9 mouse cellular contexts compared by ENCODE assay signal in genomic region chr10:24591136-24591535, GRCm38 (mm10). TPM values are rescaled to one million over a fixed set of nuclear protein-coding genes. Genes with fewer than 3 reads are reported as not detected.
DNase-seq lines count a peak whose midpoint lies in the region; ATAC-seq and TF ChIP-seq lines count a peak whose summit lies in the region.
"Had no signal": no experiment of that assay in that cellular context is flagged by ENCODE, and none has a peak within 500 bp of the region (broad histone marks: within the 10 kb centered on the region; RNA-seq: fewer than 3 reads in every experiment).

No protein-coding gene starts in this region.

- no peak overlapping the region for H3K4me2 ChIP-seq in forebrain, embryonic 12.5 days
- no peak overlapping the region for H3K4me2 ChIP-seq in midbrain, embryonic 11.5 days
- H3K4me2 ChIP-seq: lung, embryonic 15.5 days had no signal

- no peak for TF ChIP-seq POLR2A in small intestine, adult 2 months (IDR thresholded peaks at IDR 0.05; ENCODE audit: low read depth, low read length)

- H3K36me3 ChIP-seq in forebrain, embryonic 12.5 days (replicated peaks), result no peaks in the 10 kb centered on the region
- no peaks in the 10 kb centered on the region for H3K36me3 ChIP-seq in midbrain, embryonic 11.5 days (ENCODE audit: control insufficient read depth, insufficient read depth, low read length)
- no peaks in the 10 kb centered on the region for H3K36me3 ChIP-seq in small intestine, adult 2 months (ENCODE audit: control insufficient read depth, insufficient read depth, low read length)
- H3K36me3 ChIP-seq: lung, embryonic 15.5 days had no signal

- H3K4me1 ChIP-seq in forebrain, embryonic 12.5 days, result peaks cover 17% of the 10 kb centered on the region
- H3K4me1 ChIP-seq in midbrain, embryonic 11.5 days (ENCODE audit: control insufficient read depth, insufficient read depth, low read length), result peaks cover 4% of the 10 kb centered on the region
- peaks cover 3% of the 10 kb centered on the region for H3K4me1 ChIP-seq in small intestine, adult 2 months (ENCODE audit: control insufficient read depth, insufficient read depth, insufficient read length, low read length)

- no peak overlapping the region for H3K9ac ChIP-seq in forebrain, embryonic 12.5 days
- H3K9ac ChIP-seq in midbrain, embryonic 11.5 days (ENCODE audit: low read length), result no peak overlapping the region
- H3K9ac ChIP-seq: lung, embryonic 15.5 days had no signal

- no peak overlapping the region for H3K4me3 ChIP-seq in forebrain, embryonic 12.5 days (replicated peaks)
- no peak overlapping the region for H3K4me3 ChIP-seq in midbrain, embryonic 11.5 days (ENCODE audit: low read depth, low read length)
- no peak overlapping the region for H3K4me3 ChIP-seq in small intestine, adult 2 months (ENCODE audit: low read depth, low read length)
- H3K4me3 ChIP-seq: lung, embryonic 15.5 days had no signal

- H3K9me3 ChIP-seq in forebrain, embryonic 12.5 days, result no peaks in the 10 kb centered on the region
- no peaks in the 10 kb centered on the region for H3K9me3 ChIP-seq in midbrain, embryonic 11.5 days (ENCODE audit: control insufficient read depth, low read length)
- H3K9me3 ChIP-seq: lung, embryonic 15.5 days had no signal

- peak; percentile 36 for DNase-seq in MEL-GATA-1-ER (ENCODE audit: extremely low read depth, low read depth)
- peak; percentile 66 for DNase-seq in c-Kit-positive CD71-negative TER-119-negative erythroid progenitor cells, embryonic 14.5 days (ENCODE audit: low read depth)
- peak; percentile 60 for DNase-seq in heart, postnatal 25 days (ENCODE audit: low spot score)
- peak; percentile 59 to 75 for DNase-seq in layer of hippocampus, postnatal 36 days
- DNase-seq in midbrain, embryonic 11.5 days (ENCODE audit: low spot score, missing footprints), result peak; percentile 96

- H3K27me3 ChIP-seq in forebrain, embryonic 12.5 days, result peaks cover 5% of the 10 kb centered on the region; the same call in 1 of the 2 replicates
- no peaks in the 10 kb centered on the region for H3K27me3 ChIP-seq in midbrain, embryonic 11.5 days (ENCODE audit: control insufficient read depth, insufficient read depth, low read length)
- no peaks in the 10 kb centered on the region for H3K27me3 ChIP-seq in small intestine, adult 2 months (ENCODE audit: control insufficient read depth, insufficient read depth, low read length)
- H3K27me3 ChIP-seq: lung, embryonic 15.5 days had no signal

- no peak overlapping the region for H3K27ac ChIP-seq in forebrain, embryonic 12.5 days
- no peak overlapping the region for H3K27ac ChIP-seq in midbrain, embryonic 11.5 days (ENCODE audit: low read depth, low read length)
- no peak overlapping the region for H3K27ac ChIP-seq in small intestine, adult 2 months (ENCODE audit: insufficient read depth, low read depth, low read length)

- intact Hi-C loops in heart, postnatal 25 days (cut with DNase I), result loop anchor here (1.0 kb wide), 1 partner anchor 181 kb away; no protein-coding TSS in a partner anchor

- WGBS in forebrain, embryonic 12.5 days, result 11% methylated on average over 4 of the region's 4 CpGs
- WGBS in midbrain, embryonic 11.5 days, result 15% methylated on average over 4 of the region's 4 CpGs
- 30% methylated on average over 4 of the region's 4 CpGs for WGBS in small intestine, adult 2 months

- peak; percentile 77; the same call in 1 of the 2 replicates for TF ChIP-seq CTCF in small intestine, adult 2 months (IDR thresholded peaks at IDR 0.05; ENCODE audit: extremely low read depth, insufficient read length, insufficient replicate concordance, low read depth, low read length)

- ATAC-seq in forebrain, embryonic 12.5 days (ENCODE audit: low FRiP score), result peak; percentile 66; the same call in 1 of the 2 replicates
- ATAC-seq in midbrain, embryonic 11.5 days (ENCODE audit: low FRiP score), result 0 out of 2 replicates have a peak, but pooled peaks have one; percentile 35
- ATAC-seq in erythroblast, adult 5-6 weeks (replicated peaks; ENCODE audit: low FRiP score, poor library complexity, severe bottlenecking), result no peak

RNA-seq across cellular contexts. Expression of gene Ccn2, which starts 4.1 kb away (rescaled TPM):
- 5.0 and 7.7 TPM in 2 replicates for polyA plus RNA-seq in forebrain, embryonic 12.5 days (2016; fragmentation: Nextera tagmentation; extraction: Ambion mirVana)
- total RNA-seq in heart, postnatal 25 days (2021), result 100 to 1,000 TPM in 1 of 2 experiments, 10 to 100 TPM in 1; 73.3 to 125 TPM
- 1 to 10 TPM; 6.3 to 8.3 TPM for total RNA-seq in layer of hippocampus, postnatal 36 days (2021)
- polyA plus RNA-seq in midbrain, embryonic 11.5 days (2014; fragmentation: Nextera tagmentation; extraction: Ambion mirVana), result 3.2 and 3.8 TPM in 2 replicates
- 19.5 and 32.6 TPM in 2 replicates for polyA plus RNA-seq in small intestine, adult 2 months (2012; rRNA removed)
- 1.7 TPM in 1 of 2 replicates, not detected in the other for total RNA-seq in erythroblast, adult 5-6 weeks (2015; ENCODE audit: low replicate concordance)
- total RNA-seq in erythroblast, adult 5-6 weeks (2017; ENCODE audit: low replicate concordance), result 0.70 TPM in 1 of 2 replicates, not detected in the other

Comparison
In these comparisons a context has a peak if more than half of its experiments do, and no peak if none do; other contexts are left out.
1. DNase-seq: peak in every context shown above with its lines; median percentile 96 in midbrain, embryonic 11.5 days; 67 in layer of hippocampus, postnatal 36 days; 66 in c-Kit-positive CD71-negative TER-119-negative erythroid progenitor cells, embryonic 14.5 days; 60 in heart, postnatal 25 days; 36 in MEL-GATA-1-ER.
2. RNA of gene Ccn2, which starts 4.1 kb away (total RNA-seq): 73.3 to 125 TPM in heart, postnatal 25 days; 6.3 to 8.3 TPM in layer of hippocampus, postnatal 36 days and 0.70 to 1.7 TPM in erythroblast, adult 5-6 weeks; every median in the first group is over 4 times any median in the second.